Mouse (Mus musculus) embryonic facial prominence, embryonic 13.5 days (tissue): ENCODE results near the gene Parp16. TPM values are rescaled to one million over a fixed set of nuclear protein-coding genes. Genes with fewer than 3 reads are reported as not detected.
A peak's percentile ranks its signal among the peaks of the same experiment; 100 is the strongest.
"Not testable (repeated sequence)": the region's sequence is repeated elsewhere in the genome, so short reads cannot be mapped to it uniquely, and the experiment has no call there.

ENCODE experiments used
- ATAC-seq: fragments of 200-750 bp; cut with Nextera tagmentation; 2 replicates; pipeline ENCODE4 v1.8.0; 2017; ENCODE audit warnings: low read depth; ENCODE audit not compliant: insufficient number of reproducible peaks, insufficient read depth, low FRiP score, low TSS enrichment
- H3K27ac ChIP-seq: fragments of 300-500 bp; sonication (generic); 2 replicates; pipeline ENCODE4 v1.5.1; 2015; ENCODE audit warnings: moderate library complexity, mild to moderate bottlenecking, inconsistent platforms
- H3K27me3 ChIP-seq: fragments of 300-500 bp; sonication (generic); 2 replicates; pipeline ENCODE4 v1.6.1; 2015; ENCODE audit warnings: mild to moderate bottlenecking, inconsistent platforms
- H3K36me3 ChIP-seq: fragments of 300-500 bp; sonication (generic); 2 replicates; pipeline ENCODE4 v1.6.1; 2015; ENCODE audit warnings: mild to moderate bottlenecking, inconsistent platforms
- H3K4me1 ChIP-seq: fragments of 300-500 bp; sonication (generic); 2 replicates; pipeline ENCODE4 v1.6.1; 2015; ENCODE audit warnings: inconsistent platforms
- H3K4me2 ChIP-seq: fragments of 300-500 bp; sonication (generic); 2 replicates; pipeline ENCODE4 v1.6.1; 2015; ENCODE audit warnings: moderate library complexity, mild to moderate bottlenecking, inconsistent platforms
- H3K4me3 ChIP-seq: fragments of 300-500 bp; sonication (generic); 2 replicates; pipeline ENCODE4 v1.5.1; 2015; ENCODE audit warnings: mild to moderate bottlenecking, inconsistent platforms
- H3K9ac ChIP-seq: fragments of 300-500 bp; sonication (generic); 2 replicates; pipeline ENCODE4 v1.6.1; 2015; ENCODE audit warnings: mild to moderate bottlenecking, inconsistent platforms
- H3K9me3 ChIP-seq: fragments of 300-500 bp; sonication (generic); 2 replicates; pipeline ENCODE4 v1.6.1; 2016; ENCODE audit warnings: inconsistent platforms
- WGBS: fragments of 180-500 bp; shearing (Covaris S2); methylation state at CpG from one replicate; pipeline ENCODE4 v1.1.7; 2015; ENCODE audit warnings: mixed read lengths; 5-methylcytosine and 5-hydroxymethylcytosine counted together
- polyA plus RNA-seq: library from polyadenylated mRNA; unstranded; fragments of >200 nt; fragmentation: Nextera tagmentation; extraction: Ambion mirVana; gene quantifications from 2 replicates; pipeline ENCODE4 v1.2.1, GENCODE M21; 2015

Parp16 gene
- polyA plus RNA-seq, 1 experiment from 2014 or later: 7.1 TPM

GRCm38 (mm10) chr9:65200606-65201005, 5.5 kb downstream of the Parp16 start:
- Histone ChIP-seq H3K4me3 (no peak overlapping the region), H3K27me3 (no peaks in the 10 kb centered on the region), H3K36me3 (no peaks in the 10 kb centered on the region), H3K27ac (peak overlapping the region; percentile 85; the same call in 1 of the 2 replicates), H3K9me3 (no peaks in the 10 kb centered on the region), H3K4me2 (no peak overlapping the region), H3K9ac (no peak overlapping the region), H3K4me1 (peaks cover 14% of the 10 kb centered on the region)
- 67% methylated on average over 1 of the region's 1 CpGs for WGBS
- ATAC-seq: no peak

- 38% methylated on average over 3 of the region's 3 CpGs for WGBS
- Histone ChIP-seq H3K4me3 (no peak overlapping the region), H3K9me3 (no peaks in the 10 kb centered on the region), H3K36me3 (no peaks in the 10 kb centered on the region), H3K27me3 (no peaks in the 10 kb centered on the region), H3K27ac (peak overlapping the region; percentile 85), H3K4me2 (no peak overlapping the region), H3K9ac (no peak overlapping the region), H3K4me1 (peaks cover 10% of the 10 kb centered on the region)
- ATAC-seq: no peak
Measured at GRCm38 (mm10) chr9:65201021-65201380, 5.8 kb downstream of the Parp16 start.

GRCm38 (mm10) chr9:65201381-65202164, 6.4 kb downstream of the Parp16 start:
- Histone ChIP-seq H3K4me1 (peaks cover 8% of the 10 kb centered on the region; the same call in 1 of the 2 replicates), H3K27ac (peak overlapping the region; percentile 85), H3K4me3 (peak overlapping the region; percentile 44), H3K4me2 (peak overlapping the region; percentile 61), H3K27me3 (no peaks in the 10 kb centered on the region), H3K9me3 (no peaks in the 10 kb centered on the region), H3K36me3 (no peaks in the 10 kb centered on the region), H3K9ac (peak overlapping the region; percentile 71)
- under 1% methylated on average over 18 of the region's 18 CpGs for WGBS
- peak; percentile 81 for ATAC-seq

DNA sequence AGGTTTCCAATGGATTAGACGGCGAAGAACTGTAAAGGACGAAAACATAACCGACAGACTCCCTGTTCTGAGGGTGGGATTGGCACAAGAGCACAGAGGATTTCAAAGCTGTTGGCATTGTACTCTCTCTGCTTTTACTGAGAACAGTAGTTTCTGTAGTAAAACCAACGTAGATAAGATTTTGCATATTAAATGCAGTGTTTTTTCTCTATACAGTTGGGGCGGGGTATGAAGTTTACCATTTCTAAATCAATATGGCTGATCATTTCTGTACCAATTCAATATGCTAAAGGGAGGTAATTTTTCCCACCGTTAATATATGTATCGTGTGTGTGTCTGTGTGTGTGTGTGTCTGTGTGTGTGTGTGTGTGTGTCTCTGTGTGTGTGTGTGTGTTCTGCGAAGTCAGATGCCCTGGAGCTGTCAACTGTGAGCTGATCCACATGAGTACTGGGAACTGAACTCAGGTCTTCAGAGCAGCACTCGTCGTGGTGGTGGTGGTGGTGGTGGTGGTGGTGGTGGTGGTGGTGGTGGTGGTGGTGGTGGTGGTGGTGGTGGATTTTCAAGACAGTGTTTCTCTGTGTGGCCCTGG, 7.1 kb downstream of the Parp16 start:
- Histone ChIP-seq H3K9me3 (no peaks in the 10 kb centered on the region), H3K27me3 (no peaks in the 10 kb centered on the region), H3K4me1 (peaks cover 5% of the 10 kb centered on the region; the same call in 1 of the 2 replicates), H3K9ac (peak overlapping the region; percentile 71), H3K4me2 (peak overlapping the region; percentile 61), H3K27ac (peak overlapping the region; percentile 85), H3K36me3 (no peaks in the 10 kb centered on the region), H3K4me3 (peak overlapping the region; percentile 44)
- WGBS: 24% methylated on average over 11 of the region's 11 CpGs
- ATAC-seq: no peak

GRCm38 (mm10) chr9:65205049-65205815, 10.1 kb downstream of the Parp16 start:
- ATAC-seq: no peak
- H3K27ac ChIP-seq: no peak overlapping the region
- 62% methylated on average over 11 of the region's 11 CpGs for WGBS

GRCm38 (mm10) chr9:65207041-65207815, 12.1 kb downstream of the Parp16 start:
- WGBS: 90% methylated on average over 9 of the region's 9 CpGs
- not testable (repeated sequence) for H3K36me3 ChIP-seq, H3K4me1 ChIP-seq, H3K9me3 ChIP-seq, H3K9ac ChIP-seq, H3K27me3 ChIP-seq, ATAC-seq, H3K27ac ChIP-seq, H3K4me2 ChIP-seq, H3K4me3 ChIP-seq

More at GRCm38 (mm10) chr9:65205049-65205815, 10.1 kb downstream of the Parp16 start:
- no peaks in the 10 kb centered on the region for H3K36me3 ChIP-seq
- H3K4me1 ChIP-seq: no peaks in the 10 kb centered on the region
- no peaks in the 10 kb centered on the region for H3K9me3 ChIP-seq
- H3K9ac ChIP-seq: no peak overlapping the region
- no peaks in the 10 kb centered on the region for H3K27me3 ChIP-seq
- H3K4me3 ChIP-seq: no peak overlapping the region
- no peak overlapping the region for H3K4me2 ChIP-seq

GRCm38 (mm10) chr9:65208293-65209179, 13.4 kb downstream of the Parp16 start:
- H3K9ac ChIP-seq: no peak overlapping the region
- H3K4me2 ChIP-seq: no peak overlapping the region
- H3K36me3 ChIP-seq: no peaks in the 10 kb centered on the region
- no peak overlapping the region for H3K4me3 ChIP-seq
- no peak overlapping the region for H3K27ac ChIP-seq
- no peak; the same call in 1 of the 2 replicates for ATAC-seq
- no peaks in the 10 kb centered on the region for H3K27me3 ChIP-seq
- WGBS: 91% methylated on average over 32 of the region's 32 CpGs
- no peaks in the 10 kb centered on the region for H3K4me1 ChIP-seq
- no peaks in the 10 kb centered on the region for H3K9me3 ChIP-seq

GRCm38 (mm10) chr9:65211598-65211997, 16.4 kb downstream of the Parp16 start:
- Histone ChIP-seq H3K9me3 (no peaks in the 10 kb centered on the region), H3K4me1 (peaks cover 13% of the 10 kb centered on the region), H3K4me3 (no peak overlapping the region), H3K27me3 (no peaks in the 10 kb centered on the region), H3K27ac (no peak overlapping the region), H3K4me2 (no peak overlapping the region), H3K9ac (no peak overlapping the region), H3K36me3 (no peaks in the 10 kb centered on the region)
- ATAC-seq: no peak
- WGBS: 55% methylated on average over 1 of the region's 1 CpGs

GRCm38 (mm10) chr9:65214425-65214777, 19.2 kb downstream of the Parp16 start:
- peak overlapping the region; percentile 70 for H3K4me3 ChIP-seq
- H3K9me3 ChIP-seq: no peaks in the 10 kb centered on the region
- peak overlapping the region; percentile 89 for H3K9ac ChIP-seq
- H3K36me3 ChIP-seq: no peaks in the 10 kb centered on the region
- peak overlapping the region; percentile 94 for H3K4me2 ChIP-seq
- no peak for ATAC-seq
- no peaks in the 10 kb centered on the region for H3K27me3 ChIP-seq
- H3K27ac ChIP-seq: peak overlapping the region; percentile 85
- peaks cover 25% of the 10 kb centered on the region for H3K4me1 ChIP-seq
- WGBS: 24% methylated on average over 10 of the region's 10 CpGs

DNA sequence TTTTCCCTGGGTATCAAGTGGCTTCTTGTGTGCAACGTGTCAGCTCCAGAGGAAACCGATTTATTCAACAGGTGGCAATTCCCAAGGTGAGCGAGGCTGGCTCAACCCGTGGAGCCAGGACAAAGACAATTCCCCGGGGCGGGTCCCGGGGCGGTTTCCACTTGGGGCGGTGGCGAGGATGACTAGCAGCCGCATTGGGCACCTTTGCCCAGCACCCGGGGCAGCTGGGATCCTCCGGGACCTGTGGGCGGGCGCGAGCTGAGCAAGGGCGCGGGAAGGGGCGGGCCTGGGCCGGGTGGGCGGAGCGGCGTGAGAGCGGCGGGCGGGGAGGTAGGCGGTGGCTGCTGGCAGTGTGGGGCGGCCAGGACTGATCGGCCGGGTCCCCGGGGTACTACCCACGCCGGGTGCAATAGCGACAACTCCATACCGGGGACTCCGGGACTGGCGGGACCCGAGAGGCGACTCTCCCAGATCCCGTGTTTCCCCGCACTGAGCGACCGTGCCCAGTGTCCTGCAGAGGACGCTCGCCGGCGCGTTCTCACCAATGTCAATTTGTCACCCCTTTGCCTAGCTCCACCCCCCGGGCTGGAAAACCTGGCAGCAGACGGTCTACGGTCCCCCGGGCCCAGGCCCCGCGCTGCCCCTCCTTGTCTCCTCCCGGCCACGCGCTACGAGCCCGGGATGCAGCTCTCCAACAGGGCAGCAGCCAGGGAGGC, 19.8 kb downstream of the Parp16 start:
- under 1% methylated on average over 59 of the region's 59 CpGs for WGBS
- peak; percentile 93 for ATAC-seq

More for the DNA sequence above, 19.8 kb downstream of the Parp16 start:
- Histone ChIP-seq H3K9ac (peak overlapping the region; percentile 89), H3K9me3 (no peaks in the 10 kb centered on the region), H3K4me1 (peaks cover 25% of the 10 kb centered on the region), H3K27me3 (no peaks in the 10 kb centered on the region), H3K4me2 (peak overlapping the region; percentile 94), H3K4me3 (peak overlapping the region; percentile 70), H3K27ac (peak overlapping the region; percentile 85), H3K36me3 (no peaks in the 10 kb centered on the region)
